Mouse (Mus musculus) lung, embryonic 14.5 days (tissue): ENCODE measurements around the gene Dok1. TPM values are rescaled to one million over a fixed set of nuclear protein-coding genes. Genes with fewer than 3 reads are reported as not detected.

Experiments used
- ATAC-seq: fragments of 200-750 bp; cut with Nextera tagmentation; 2 replicates; pipeline ENCODE4 v1.8.0; 2017; ENCODE audit warnings: mild to moderate bottlenecking, moderate TSS enrichment, moderate library complexity; ENCODE audit not compliant: insufficient read depth
- DNase-seq: peaks from one replicate; pipeline ENCODE4 v3.0.0-alpha.2; 2015
- H3K27ac ChIP-seq: fragments of 300-500 bp; sonication (generic); 2 replicates; pipeline ENCODE4 v1.5.1; 2014; ENCODE audit warnings: low read depth, mild to moderate bottlenecking, moderate library complexity
- H3K27me3 ChIP-seq: fragments of 300-500 bp; sonication (generic); 2 replicates; pipeline ENCODE4 v1.6.1; 2014; ENCODE audit warnings: low read length, control low read depth; ENCODE audit not compliant: insufficient read depth
- H3K36me3 ChIP-seq: fragments of 300-500 bp; sonication (generic); 2 replicates; pipeline ENCODE4 v1.6.1; 2014; ENCODE audit warnings: control low read depth; ENCODE audit not compliant: insufficient read depth
- H3K4me1 ChIP-seq: fragments of 300-500 bp; sonication (generic); 2 replicates; pipeline ENCODE4 v1.6.1; 2014; ENCODE audit warnings: antibody characterized with exemption, control low read depth; ENCODE audit not compliant: insufficient read depth
- H3K4me2 ChIP-seq: fragments of 300-500 bp; sonication (generic); 2 replicates; pipeline ENCODE4 v1.6.1; 2014; ENCODE audit warnings: mild to moderate bottlenecking
- H3K4me3 ChIP-seq: fragments of 300-500 bp; sonication (generic); 2 replicates; pipeline ENCODE4 v1.5.1; 2014; ENCODE audit warnings: low read depth, low read length
- H3K9ac ChIP-seq: fragments of 300-500 bp; sonication (generic); 2 replicates; pipeline ENCODE4 v1.6.1; 2014
- H3K9me3 ChIP-seq: fragments of 300-500 bp; sonication (generic); 2 replicates; pipeline ENCODE4 v1.6.1; 2016; ENCODE audit warnings: low read depth, low read length, control low read depth
- CTCF ChIP-seq: IDR thresholded peaks from 2 replicates; pipeline ENCODE4 v1.5.1; 2016; ENCODE audit warnings: antibody characterized with exemption, low read depth
- WGBS: fragments of 180-500 bp; shearing (Covaris S2); extraction: QIAGEN DNeasy Blood & Tissue Kit; methylation state at CpG from one replicate; pipeline ENCODE4 v1.1.7; 2014; 5-methylcytosine and 5-hydroxymethylcytosine counted together
- polyA plus RNA-seq: library from polyadenylated mRNA; unstranded; fragments of >200 nt; fragmentation: Nextera tagmentation; extraction: Ambion mirVana; gene quantifications from 2 replicates; pipeline ENCODE4 v1.2.1, GENCODE M21; 2014

The Dok1 gene
- polyA plus RNA-seq, 1 experiment from 2014 or later: 12.0 TPM

- no peak for TF ChIP-seq CTCF
- WGBS: 71% methylated on average over 10 of the region's 10 CpGs
- Histone ChIP-seq H3K27ac (0 out of 2 replicates have a peak overlapping the region, but pooled peaks have one; percentile 8), H3K36me3 (no peaks in the 10 kb centered on the region), H3K9me3 (no peaks in the 10 kb centered on the region), H3K9ac (no peak overlapping the region), H3K4me3 (no peak overlapping the region), H3K4me1 (peaks cover 5% of the 10 kb centered on the region; the same call in 1 of the 2 replicates), H3K4me2 (no peak overlapping the region), H3K27me3 (no peaks in the 10 kb centered on the region)
- no peak for ATAC-seq
- no peak for DNase-seq
Observed at GRCm38 (mm10) chr6:83005444-83006011, 27.7 kb downstream of the Dok1 start.

GRCm38 (mm10) chr6:83004872-83005271, 28.4 kb downstream of the Dok1 start:
- WGBS: 47% methylated on average over 7 of the region's 7 CpGs
- no peak overlapping the region for H3K4me2 ChIP-seq
- DNase-seq (peak; percentile 61), ATAC-seq (peak; percentile 65; the same call in 1 of the 2 replicates)
- H3K9me3 ChIP-seq: no peaks in the 10 kb centered on the region
- no peaks in the 10 kb centered on the region for H3K27me3 ChIP-seq
- H3K27ac ChIP-seq: 0 out of 2 replicates have a peak overlapping the region, but pooled peaks have one; percentile 8
- no peaks in the 10 kb centered on the region for H3K36me3 ChIP-seq
- no peak overlapping the region for H3K9ac ChIP-seq
- H3K4me3 ChIP-seq: no peak overlapping the region
- TF ChIP-seq CTCF: no peak
- no peaks in the 10 kb centered on the region; the same call in 1 of the 2 replicates for H3K4me1 ChIP-seq

- H3K4me2 ChIP-seq: no peak overlapping the region
- no peaks in the 10 kb centered on the region for H3K9me3 ChIP-seq
- H3K27me3 ChIP-seq: no peaks in the 10 kb centered on the region
- H3K36me3 ChIP-seq: no peaks in the 10 kb centered on the region
- 63% methylated on average over 2 of the region's 2 CpGs for WGBS
- DNase-seq (no peak), ATAC-seq (no peak)
- no peak overlapping the region for H3K4me3 ChIP-seq
- TF ChIP-seq CTCF: no peak
- H3K9ac ChIP-seq: no peak overlapping the region
- no peak overlapping the region for H3K27ac ChIP-seq
- H3K4me1 ChIP-seq: no peaks in the 10 kb centered on the region; the same call in 1 of the 2 replicates
Observed at GRCm38 (mm10) chr6:83004309-83004708, 29.0 kb downstream of the Dok1 start.

DNA sequence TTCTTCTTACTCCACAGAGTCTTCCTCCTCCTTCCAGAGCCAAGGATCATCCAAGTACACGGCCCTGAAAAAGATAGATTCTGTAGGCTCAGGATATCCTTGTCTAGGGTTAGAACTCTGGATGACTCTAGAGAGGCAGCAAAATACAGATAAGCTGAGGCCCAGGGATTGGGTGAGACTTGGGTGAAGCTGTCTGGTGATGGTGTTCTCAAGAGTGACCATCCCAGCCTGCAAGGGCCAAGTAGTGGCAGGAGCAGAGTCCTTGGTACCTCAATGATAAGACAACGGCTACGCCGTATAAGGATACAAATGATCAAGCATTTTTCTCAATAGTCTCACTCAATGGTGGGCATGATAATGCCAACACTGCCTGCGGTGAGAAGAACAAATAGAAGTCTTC, 29.4 kb downstream of the Dok1 start:
- Histone ChIP-seq H3K27me3 (no peaks in the 10 kb centered on the region), H3K36me3 (no peaks in the 10 kb centered on the region), H3K4me3 (no peak overlapping the region), H3K27ac (no peak overlapping the region), H3K4me2 (no peak overlapping the region), H3K9ac (no peak overlapping the region), H3K9me3 (no peaks in the 10 kb centered on the region), H3K4me1 (no peaks in the 10 kb centered on the region; the same call in 1 of the 2 replicates)
- DNase-seq: no peak
- no peak for ATAC-seq
- WGBS: 79% methylated on average over 5 of the region's 5 CpGs
- no peak for TF ChIP-seq CTCF

DNA sequence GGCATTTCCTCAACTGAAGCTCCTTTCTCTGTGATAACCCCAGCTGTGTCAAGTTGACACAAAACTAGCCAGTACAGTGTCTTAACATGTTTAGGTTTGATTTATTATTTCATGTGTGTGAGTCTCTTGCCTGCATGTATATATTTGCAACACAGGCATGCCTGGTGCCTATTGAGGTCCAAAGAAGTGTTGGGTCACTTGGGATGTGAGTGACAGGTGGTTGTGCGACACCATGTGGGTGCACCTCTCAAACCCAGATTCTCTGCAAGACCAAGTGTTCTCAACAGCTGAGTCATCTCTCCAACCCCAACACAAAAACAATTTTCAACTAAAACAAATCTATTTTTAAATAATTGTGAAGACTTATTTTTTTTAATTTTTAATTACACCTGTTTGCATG, 30.2 kb downstream of the Dok1 start:
- Histone ChIP-seq H3K4me3 (no peak overlapping the region), H3K4me1 (no peaks in the 10 kb centered on the region; the same call in 1 of the 2 replicates), H3K27me3 (no peaks in the 10 kb centered on the region), H3K4me2 (no peak overlapping the region), H3K9ac (no peak overlapping the region), H3K9me3 (no peaks in the 10 kb centered on the region), H3K27ac (no peak overlapping the region), H3K36me3 (no peaks in the 10 kb centered on the region)
- 90% methylated on average over 1 of the region's 1 CpGs for WGBS
- no peak for TF ChIP-seq CTCF
- DNase-seq (no peak), ATAC-seq (no peak)

DNA sequence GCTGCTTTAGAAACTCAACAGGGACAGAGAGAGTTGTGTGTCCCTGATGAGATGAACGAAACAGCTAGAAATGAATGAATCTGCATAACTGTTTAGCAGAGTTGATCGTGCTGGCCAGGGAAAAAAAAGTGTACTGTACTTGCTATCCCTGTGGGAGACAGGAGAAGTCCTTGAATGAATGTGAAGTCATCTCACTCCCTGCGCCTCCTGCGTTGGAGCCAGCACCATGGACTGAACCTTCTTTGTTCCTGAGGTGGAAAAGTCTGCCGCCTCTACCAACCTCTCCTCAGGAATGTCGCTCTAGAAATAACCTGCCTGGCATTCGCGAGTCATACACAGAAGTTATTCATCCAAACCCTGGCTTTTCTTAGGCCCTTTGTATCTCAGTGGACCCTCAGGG, 33.3 kb downstream of the Dok1 start:
- TF ChIP-seq CTCF: no peak
- H3K9me3 ChIP-seq: no peaks in the 10 kb centered on the region
- no peak for ATAC-seq
- 58% methylated on average over 8 of the region's 8 CpGs for WGBS
- no peak overlapping the region for H3K9ac ChIP-seq
- no peak overlapping the region for H3K4me2 ChIP-seq
- H3K4me1 ChIP-seq: peaks cover 5% of the 10 kb centered on the region; the same call in 1 of the 2 replicates
- no peak overlapping the region for H3K4me3 ChIP-seq
- peak; percentile 47 for DNase-seq
- H3K27ac ChIP-seq: peak overlapping the region; percentile 14; the same call in 1 of the 2 replicates
- no peaks in the 10 kb centered on the region for H3K27me3 ChIP-seq
- no peaks in the 10 kb centered on the region for H3K36me3 ChIP-seq

GRCm38 (mm10) chr6:82998326-82998725, 34.9 kb downstream of the Dok1 start:
- TF ChIP-seq CTCF: peak; percentile 30

More at GRCm38 (mm10) chr6:82998326-82998725, 34.9 kb downstream of the Dok1 start:
- whole genome bisulfite sequencing: 68% methylated on average over 4 of the region's 4 CpGs
- Histone ChIP-seq H3K27ac (no peak overlapping the region), H3K9me3 (no peaks in the 10 kb centered on the region), H3K4me3 (no peak overlapping the region), H3K9ac (no peak overlapping the region), H3K4me1 (peaks cover 5% of the 10 kb centered on the region; the same call in 1 of the 2 replicates), H3K27me3 (no peaks in the 10 kb centered on the region), H3K4me2 (no peak overlapping the region), H3K36me3 (no peaks in the 10 kb centered on the region)
- DNase-seq (peak; percentile 23), ATAC-seq (no peak)
